In the genomic region with DNA sequence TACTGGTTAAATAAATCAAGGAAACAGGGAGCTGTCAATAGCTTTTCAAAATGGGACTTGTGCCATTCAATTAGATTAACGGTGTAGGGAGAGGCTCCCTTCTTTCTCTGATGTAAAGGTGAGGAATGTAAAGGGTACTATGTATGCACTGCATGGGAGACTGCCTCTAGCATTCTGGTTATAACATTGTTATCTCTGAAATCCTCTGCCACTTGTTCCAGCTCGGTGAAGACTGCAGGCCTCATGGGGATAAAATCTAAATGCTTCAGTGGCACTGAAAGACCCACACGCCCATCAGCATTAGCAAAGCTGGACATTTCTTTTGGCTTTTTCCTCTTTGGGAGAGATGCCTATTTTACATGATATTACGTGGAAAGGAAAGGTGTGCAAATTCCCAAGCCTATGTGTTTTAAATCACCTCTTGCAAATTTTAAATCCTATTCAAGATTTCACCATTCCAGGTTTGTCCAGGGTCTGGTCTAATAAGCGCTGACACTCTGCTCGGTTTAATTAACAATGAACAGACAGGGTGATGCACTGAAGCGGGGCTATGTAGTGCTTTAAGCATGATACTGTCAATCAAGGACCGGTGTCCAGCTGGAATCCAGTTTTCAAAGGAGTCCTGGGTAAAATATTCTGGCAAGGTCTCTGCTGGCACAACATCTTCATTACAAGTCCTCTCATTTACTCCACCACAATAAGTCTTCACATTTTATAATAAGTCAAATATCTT, we compare ENCODE assay signal across 18 mouse cellular contexts.
DNase-seq lines count a peak whose midpoint lies in the region; ATAC-seq lines count a peak whose summit lies in the region.
"Had no signal": no experiment of that assay in that cellular context is flagged by ENCODE, and none has a peak within 500 bp of the region (broad histone marks: within the 10 kb centered on the region; RNA-seq: fewer than 3 reads in every experiment).

No protein-coding gene starts in this region.

- no peaks in the 10 kb centered on the region for H3K36me3 ChIP-seq in embryonic facial prominence, embryonic 12.5 days
- no peaks in the 10 kb centered on the region for H3K36me3 ChIP-seq in hindbrain, embryonic 14.5 days (replicated peaks; ENCODE audit: control insufficient read depth, insufficient read depth)
- no peaks in the 10 kb centered on the region for H3K36me3 ChIP-seq in midbrain, embryonic 15.5 days (replicated peaks)
- H3K36me3 ChIP-seq in limb, embryonic 10.5 days = no peaks in the 10 kb centered on the region
- H3K36me3 ChIP-seq: heart, embryonic 12.5 days; liver, embryonic 13.5 days had no signal

- DNase-seq in cerebellum, postnatal 14 days = peak; percentile 13 to 26
- no peak for DNase-seq in cerebellum, adult 8-10 months
- no peak for DNase-seq in hindbrain, embryonic 14.5 days (ENCODE audit: low spot score)
- no peak for DNase-seq in gastrocnemius, postnatal 14 days
- no peak for DNase-seq in limb, embryonic 10.5 days (ENCODE audit: low spot score)
- no peak for DNase-seq in adrenal gland, postnatal 36 days
- DNase-seq: adrenal gland, postnatal 14 days; cerebellum, postnatal 25 days; kidney, adult 18-20 months; kidney, postnatal 4 days; liver, embryonic 13.5 days; thymus, adult 2 months had no signal

- H3K9ac ChIP-seq in embryonic facial prominence, embryonic 12.5 days = no peak overlapping the region
- 0 out of 2 replicates have a peak overlapping the region, but pooled peaks have one; percentile 12 for H3K9ac ChIP-seq in hindbrain, embryonic 14.5 days
- H3K9ac ChIP-seq in midbrain, embryonic 15.5 days = no peak overlapping the region
- H3K9ac ChIP-seq: heart, embryonic 12.5 days; liver, embryonic 13.5 days had no signal

- intact Hi-C loops in gastrocnemius, postnatal 14 days (cut with DNase I; ENCODE audit: low total_unique reads) = no loop called here

- H3K9me3 ChIP-seq in embryonic facial prominence, embryonic 12.5 days = no peaks in the 10 kb centered on the region
- no peaks in the 10 kb centered on the region for H3K9me3 ChIP-seq in hindbrain, embryonic 14.5 days (ENCODE audit: control insufficient read depth, low read length)
- H3K9me3 ChIP-seq in midbrain, embryonic 15.5 days = no peaks in the 10 kb centered on the region
- no peaks in the 10 kb centered on the region for H3K9me3 ChIP-seq in limb, embryonic 10.5 days (replicated peaks)
- H3K9me3 ChIP-seq: heart, embryonic 12.5 days; liver, embryonic 13.5 days; megakaryocyte, embryonic 14.5 days had no signal

- H3K27me3 ChIP-seq in embryonic facial prominence, embryonic 12.5 days = no peaks in the 10 kb centered on the region
- no peaks in the 10 kb centered on the region for H3K27me3 ChIP-seq in hindbrain, embryonic 14.5 days (ENCODE audit: control insufficient read depth, insufficient read depth, low read length)
- H3K27me3 ChIP-seq in midbrain, embryonic 15.5 days (replicated peaks) = no peaks in the 10 kb centered on the region
- H3K27me3 ChIP-seq in limb, embryonic 10.5 days (ENCODE audit: low read depth, poor library complexity, severe bottlenecking) = no peaks in the 10 kb centered on the region
- H3K27me3 ChIP-seq: CH12.LX; heart, embryonic 12.5 days; liver, embryonic 13.5 days; megakaryocyte, embryonic 14.5 days had no signal

- WGBS in embryonic facial prominence, embryonic 12.5 days = 62% methylated on average over 8 of the region's 8 CpGs
- WGBS in hindbrain, embryonic 14.5 days = 22% methylated on average over 8 of the region's 8 CpGs
- 15% methylated on average over 8 of the region's 8 CpGs for WGBS in midbrain, embryonic 15.5 days
- 79% methylated on average over 8 of the region's 8 CpGs for WGBS in limb, embryonic 10.5 days

- no peak overlapping the region for H3K4me2 ChIP-seq in embryonic facial prominence, embryonic 12.5 days (replicated peaks)
- H3K4me2 ChIP-seq in hindbrain, embryonic 14.5 days (replicated peaks) = no peak overlapping the region
- no peak overlapping the region for H3K4me2 ChIP-seq in midbrain, embryonic 15.5 days
- H3K4me2 ChIP-seq: heart, embryonic 12.5 days; liver, embryonic 13.5 days had no signal

- H3K4me3 ChIP-seq in embryonic facial prominence, embryonic 12.5 days = no peak overlapping the region
- no peak overlapping the region for H3K4me3 ChIP-seq in hindbrain, embryonic 14.5 days (replicated peaks; ENCODE audit: low read length)
- no peak overlapping the region for H3K4me3 ChIP-seq in midbrain, embryonic 15.5 days
- no peak overlapping the region for H3K4me3 ChIP-seq in limb, embryonic 10.5 days
- H3K4me3 ChIP-seq: heart, embryonic 12.5 days; liver, embryonic 13.5 days; megakaryocyte, embryonic 14.5 days had no signal

- no peaks in the 10 kb centered on the region for H3K4me1 ChIP-seq in embryonic facial prominence, embryonic 12.5 days
- peaks cover 9% of the 10 kb centered on the region for H3K4me1 ChIP-seq in hindbrain, embryonic 14.5 days (replicated peaks; ENCODE audit: control insufficient read depth, insufficient read depth, low read length)
- H3K4me1 ChIP-seq in midbrain, embryonic 15.5 days = peaks cover 10% of the 10 kb centered on the region
- H3K4me1 ChIP-seq in limb, embryonic 10.5 days = no peaks in the 10 kb centered on the region
- H3K4me1 ChIP-seq: heart, embryonic 12.5 days; liver, embryonic 13.5 days; megakaryocyte, embryonic 14.5 days had no signal

- H3K27ac ChIP-seq in embryonic facial prominence, embryonic 12.5 days = no peak overlapping the region
- no peak overlapping the region; the same call in 1 of the 2 replicates for H3K27ac ChIP-seq in hindbrain, embryonic 14.5 days
- peak overlapping the region; percentile 48 for H3K27ac ChIP-seq in midbrain, embryonic 15.5 days
- H3K27ac ChIP-seq in limb, embryonic 10.5 days = no peak overlapping the region
- H3K27ac ChIP-seq: liver, embryonic 13.5 days had no signal

- ATAC-seq in embryonic facial prominence, embryonic 12.5 days (ENCODE audit: insufficient number of reproducible peaks, insufficient read depth, low FRiP score, low TSS enrichment) = peak; percentile 41; the same call in 1 of the 2 replicates
- peak; percentile 82; the same call in 1 of the 2 replicates for ATAC-seq in hindbrain, embryonic 14.5 days (ENCODE audit: low FRiP score)
- peak; percentile 86 for ATAC-seq in midbrain, embryonic 15.5 days (replicated peaks)
- ATAC-seq: lung, postnatal 0 days had no signal

Comparison
In these comparisons a context has a peak if more than half of its experiments do, and no peak if none do; other contexts are left out.
1. DNase-seq: peak in cerebellum, postnatal 14 days (2 of 2); none in cerebellum, adult 8-10 months (single experiment), hindbrain, embryonic 14.5 days (single experiment), gastrocnemius, postnatal 14 days (single experiment), limb, embryonic 10.5 days (single experiment) and adrenal gland, postnatal 36 days (0 of 2).
2. Peak in every context shown above with its lines, with median percentiles within 50 percentile points of each other: ATAC-seq.